Mouse (Mus musculus) cerebellum, adult 11 months (tissue): ENCODE measurements around the gene Tmem260.

Source experiments
- DNase-seq: peaks from one replicate; pipeline ENCODE4 v3.0.0; 2022

Gene Tmem260

DNA sequence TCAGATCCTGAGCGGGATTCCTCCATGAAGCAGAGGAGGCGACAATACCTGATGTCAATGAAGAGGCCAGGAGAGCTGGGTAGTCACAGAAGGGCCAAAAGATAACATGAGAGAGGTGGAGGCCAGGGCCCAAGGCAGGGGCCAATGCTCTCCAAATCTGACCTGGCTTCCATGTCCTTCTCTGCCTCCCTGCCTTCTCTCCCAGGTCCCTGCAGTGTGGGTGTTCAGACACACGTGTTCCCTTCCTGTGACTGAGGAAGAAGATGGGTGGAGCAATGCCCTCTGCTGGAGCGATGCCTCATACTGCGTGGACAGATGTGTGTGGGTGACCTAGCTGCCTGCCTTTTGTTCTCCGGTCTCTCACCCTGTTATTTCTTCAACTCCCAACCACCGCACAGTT, 113.8 kb downstream of the Tmem260 start:
- no peak for DNase-seq

DNA sequence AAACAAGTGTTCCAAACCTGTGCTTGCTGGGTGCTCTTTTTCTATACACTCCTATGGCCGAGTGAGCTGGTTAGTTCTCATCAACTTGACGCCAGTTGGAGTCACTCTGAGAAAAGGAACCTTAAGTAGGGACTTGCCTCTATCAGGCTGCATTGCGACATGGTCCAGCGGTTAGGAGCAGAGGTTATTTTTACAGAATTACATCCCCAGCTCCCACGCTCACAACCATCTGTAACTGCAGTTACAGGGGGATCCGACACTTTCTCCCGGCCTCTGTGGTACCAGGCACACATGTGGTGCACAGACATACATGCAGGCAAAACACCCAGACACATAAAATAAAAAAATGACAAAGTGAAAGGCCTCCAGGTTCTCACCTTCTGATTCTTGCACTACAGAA, 120.7 kb downstream of the Tmem260 start:
- DNase-seq: no peak
